Mouse (Mus musculus) bone marrow macrophage, adult 2 months (primary cell): ENCODE data around the gene Gm10065.
"Not testable (repeated sequence)": the region's sequence is repeated elsewhere in the genome, so short reads cannot be mapped to it uniquely, and the experiment has no call there.

Experiments used
- CTCF ChIP-seq: IDR thresholded peaks from 2 replicates; pipeline ENCODE4 v1.5.1; 2012; ENCODE audit warnings: low read depth, mild to moderate bottlenecking, low read length, moderate library complexity
- POLR2A ChIP-seq: IDR thresholded peaks from 2 replicates; pipeline ENCODE4 v1.6.1; 2012; ENCODE audit warnings: mild to moderate bottlenecking, low read depth, low read length, borderline replicate concordance

- not testable (repeated sequence) for TF ChIP-seq CTCF, POLR2A
Measured at GRCm38 (mm10) chr13:21501182-21501581, 21.9 kb upstream of the Gm10065 start, which contains the start of gene Gm11273.
